In genomic region chr2:26352291-26352910, GRCm38 (mm10) we compare ENCODE assay signal across 8 mouse cellular contexts. TPM values are rescaled to one million over a fixed set of nuclear protein-coding genes. Genes with fewer than 3 reads are reported as not detected.
DNase-seq lines count a peak whose midpoint lies in the region; ATAC-seq and TF ChIP-seq lines count a peak whose summit lies in the region.

No protein-coding gene starts in this region.

- TF ChIP-seq RAD21 in MEL (IDR thresholded peaks at IDR 0.05; ENCODE audit: low read depth, low read length): no peak

- ATAC-seq in heart, postnatal 0 days (ENCODE audit: insufficient read depth, low read depth): no peak; the same call in 1 of the 2 replicates
- peak; percentile 17 for ATAC-seq in megakaryocyte, adult 5-6 weeks (ENCODE audit: poor library complexity, severe bottlenecking)

- intact Hi-C loops in left cerebral cortex, adult 2 months (cut with DNase I): loop anchor here (1.0 kb wide), 2 partner anchors 27 to 52 kb away; no protein-coding TSS in a partner anchor

- DNase-seq in left cerebral cortex, adult 2 months (ENCODE audit: extremely low spot score in 1 of 2, low spot score in 2 of 2): peak; percentile 43 to 55
- DNase-seq in left cerebral cortex, adult 8-10 months (ENCODE audit: low spot score in 2 of 2): no peak
- no peak for DNase-seq in MEL (ENCODE audit: low read depth, low spot score)
- DNase-seq in cerebellum, adult 9-10 months: peak; percentile 65
- DNase-seq in heart, postnatal 0 days (ENCODE audit: low spot score): no peak
- DNase-seq in thymus, postnatal 0 days (ENCODE audit: low spot score): peak; percentile 82
- DNase-seq in Muller cell, postnatal 12 days (ENCODE audit: inconsistent ontology term): no peak

- H3K36me3 ChIP-seq in MEL (ENCODE audit: control insufficient read depth in 1 of 2, insufficient read depth in 2 of 2, low read length in 2 of 2): peaks cover 0 to 5% of the 10 kb centered on the region in 2 experiments; a peak in 2 of 4 replicates
- peaks cover 25% of the 10 kb centered on the region for H3K36me3 ChIP-seq in heart, postnatal 0 days (replicated peaks; ENCODE audit: control insufficient read depth, insufficient read depth, low read length)

- peak overlapping the region; percentile 100 for H3K4me2 ChIP-seq in heart, postnatal 0 days (ENCODE audit: low read depth, low read length)

- no peak for TF ChIP-seq EP300 in MEL (IDR thresholded peaks at IDR 0.05; ENCODE audit: low read depth in 1 of 2, low read length in 2 of 2)
- TF ChIP-seq EP300 in heart, postnatal 0 days (IDR thresholded peaks at IDR 0.05; ENCODE audit: low read depth): no peak

- H3K27me3 ChIP-seq in MEL (ENCODE audit: control insufficient read depth in 1 of 2, insufficient read depth in 2 of 2, low read length in 2 of 2): no peaks in the 10 kb centered on the region; a peak in 1 of 4 replicates
- no peaks in the 10 kb centered on the region for H3K27me3 ChIP-seq in heart, postnatal 0 days (ENCODE audit: control insufficient read depth, insufficient read depth, low read length)

- H3K9me3 ChIP-seq in MEL (replicated peaks; ENCODE audit: insufficient read depth, low read length): no peaks in the 10 kb centered on the region
- no peaks in the 10 kb centered on the region for H3K9me3 ChIP-seq in heart, postnatal 0 days (replicated peaks; ENCODE audit: control insufficient read depth, low read length)

- no peak; a peak in 1 of 4 replicates for TF ChIP-seq POLR2A in MEL (IDR thresholded peaks at IDR 0.05; ENCODE audit: control insufficient read depth in 1 of 2, insufficient read depth in 1 of 2, low read depth in 1 of 2, low read length in 2 of 2, poor library complexity in 1 of 2)

- peaks cover 0 to 15% of the 10 kb centered on the region in 2 experiments; a peak in 2 of 4 replicates for H3K4me1 ChIP-seq in MEL (ENCODE audit: control insufficient read depth in 1 of 2, insufficient read depth in 2 of 2, low read length in 2 of 2)
- peaks cover 21% of the 10 kb centered on the region for H3K4me1 ChIP-seq in heart, postnatal 0 days (ENCODE audit: control insufficient read depth, insufficient read depth)

- WGBS in heart, postnatal 0 days: 3% methylated on average over 36 of the region's 36 CpGs

- peak; percentile 1; the same call in 1 of the 2 replicates for TF ChIP-seq CTCF in left cerebral cortex, adult 2 months (IDR thresholded peaks at IDR 0.05)
- no peak for TF ChIP-seq CTCF in MEL (IDR thresholded peaks at IDR 0.05 in 2 of 3, conservative IDR thresholded peaks at IDR 0.05 in 1 of 3; ENCODE audit: control insufficient read depth in 1 of 3, insufficient read depth in 1 of 3, low read depth in 2 of 3, low read length in 3 of 3, poor library complexity in 1 of 3, severe bottlenecking in 1 of 3)
- no peak for TF ChIP-seq CTCF in heart, postnatal 0 days (IDR thresholded peaks at IDR 0.05; ENCODE audit: low read depth)

- peak overlapping the region; percentile 80 for H3K27ac ChIP-seq in left cerebral cortex, adult 2 months
- H3K27ac ChIP-seq in MEL (ENCODE audit: control insufficient read depth, low read depth, low read length): peak overlapping the region; percentile 45; the same call in 1 of the 2 replicates
- peak overlapping the region; percentile 8; the same call in 1 of the 2 replicates for H3K27ac ChIP-seq in heart, postnatal 0 days (ENCODE audit: low read depth)

- H3K9ac ChIP-seq in MEL (ENCODE audit: control insufficient read depth, low read depth, low read length, poor library complexity, severe bottlenecking): peak overlapping the region; percentile 90
- H3K9ac ChIP-seq in heart, postnatal 0 days (replicated peaks; ENCODE audit: low read depth, low read length): peak overlapping the region; percentile 88

- H3K79me2 ChIP-seq in MEL (ENCODE audit: control insufficient read depth, insufficient read depth, low read length, poor library complexity): peaks cover 14% of the 10 kb centered on the region

- H3K4me3 ChIP-seq in left cerebral cortex, adult 2 months: peak overlapping the region; percentile 76
- peak overlapping the region; percentile 77 to 97 for H3K4me3 ChIP-seq in MEL (ENCODE audit: control insufficient read depth in 1 of 2, insufficient read depth in 1 of 2, low read depth in 2 of 2, low read length in 2 of 2)
- peak overlapping the region; percentile 76 for H3K4me3 ChIP-seq in heart, postnatal 0 days (ENCODE audit: low read depth, low read length)

TF ChIP-seq in MEL, 35 proteins besides CTCF, POLR2A, EP300 and RAD21 (continues in another document):
- TF ChIP-seq MXI1 (IDR thresholded peaks at IDR 0.05; ENCODE audit: low read depth, low read length) (no peak; the same call in 1 of the 2 replicates), NRF1 (IDR thresholded peaks at IDR 0.05; ENCODE audit: insufficient read depth, low read depth, low read length, poor library complexity, severe bottlenecking) (no peak), BHLHE40 (IDR thresholded peaks at IDR 0.05; ENCODE audit: borderline replicate concordance, low read depth, low read length) (no peak), TBP (IDR thresholded peaks at IDR 0.05; ENCODE audit: low read depth, low read length) (peak; percentile 3; the same call in 1 of the 2 replicates), ETS1 (IDR thresholded peaks at IDR 0.05; ENCODE audit: low read depth, low read length) (peak; percentile 6; the same call in 1 of the 2 replicates), HCFC1 (IDR thresholded peaks at IDR 0.05; ENCODE audit: low read depth, low read length) (no peak), MAFK (IDR thresholded peaks at IDR 0.05; ENCODE audit: borderline replicate concordance, low read depth, low read length) (no peak)

RNA-seq across cellular contexts. Expression of gene Dnlz, which starts 0.5 kb away (rescaled TPM):
- 10 to 100 TPM; 26.7 to 28.9 TPM for total RNA-seq in left cerebral cortex, adult 2 months (2021)
- 10 to 100 TPM; 24.5 to 27.8 (median 26.1) TPM for total RNA-seq in left cerebral cortex, adult 8-10 months (2022)
- total RNA-seq in MEL (2012; rRNA removed): 17.4 and 21.8 TPM in 2 replicates
- polyA plus RNA-seq in MEL (2012; ENCODE audit: insufficient read depth in 1 of 2, insufficient read length in 2 of 2, low read depth in 1 of 2, low replicate concordance in 2 of 2, missing spikeins in 1 of 2): 10 to 100 TPM in 1 of 2 experiments, not detected in 1; 27.7 TPM
- total RNA-seq in heart, postnatal 0 days (2014; rRNA removed; ENCODE audit: low replicate concordance): 20.2 and 23.0 TPM in 2 replicates
- 17.0 and 18.6 TPM in 2 replicates for polyA plus RNA-seq in heart, postnatal 0 days (2015; fragmentation: Nextera tagmentation; extraction: Ambion mirVana)
- 4.4 and 5.8 TPM in 2 replicates for total RNA-seq in megakaryocyte, adult 5-6 weeks (2015)
- total RNA-seq in megakaryocyte, adult 5-6 weeks (2017): 5.1 TPM in 2 replicates
- polyA plus RNA-seq in thymus, postnatal 0 days (2015; fragmentation: Nextera tagmentation; extraction: Ambion mirVana): 22.2 and 24.5 TPM in 2 replicates

RNA-seq across cellular contexts. Expression of gene Card9, which starts 8.3 kb away (rescaled TPM):
- total RNA-seq in left cerebral cortex, adult 2 months (2021): 1 to 10 TPM; 3.0 to 3.7 TPM
- 1 to 10 TPM; 1.6 to 3.9 (median 3.0) TPM for total RNA-seq in left cerebral cortex, adult 8-10 months (2022)
- 0.16 and 0.35 TPM in 2 replicates for total RNA-seq in MEL (2012; rRNA removed)
- polyA plus RNA-seq in MEL (2012; ENCODE audit: insufficient read depth in 1 of 2, insufficient read length in 2 of 2, low read depth in 1 of 2, low replicate concordance in 2 of 2, missing spikeins in 1 of 2): under 1 TPM in 1 of 2 experiments, not detected in 1; 0.72 TPM
- 1.5 TPM in 1 of 2 replicates, not detected in the other for total RNA-seq in heart, postnatal 0 days (2014; rRNA removed; ENCODE audit: low replicate concordance)
- 0.18 and 0.31 TPM in 2 replicates for polyA plus RNA-seq in heart, postnatal 0 days (2015; fragmentation: Nextera tagmentation; extraction: Ambion mirVana)
- 42.6 and 45.3 TPM in 2 replicates for total RNA-seq in megakaryocyte, adult 5-6 weeks (2015)
- total RNA-seq in megakaryocyte, adult 5-6 weeks (2017): 141 and 169 TPM in 2 replicates
- polyA plus RNA-seq in thymus, postnatal 0 days (2015; fragmentation: Nextera tagmentation; extraction: Ambion mirVana): 15.9 and 17.1 TPM in 2 replicates

RNA-seq across cellular contexts. Expression of gene Snapc4, which starts 28.1 kb away (rescaled TPM):
- total RNA-seq in left cerebral cortex, adult 2 months (2021): 10 to 100 TPM; 74.2 to 78.2 TPM
- 10 to 100 TPM; 52.6 to 88.3 (median 75.3) TPM for total RNA-seq in left cerebral cortex, adult 8-10 months (2022)
- 40.3 and 49.3 TPM in 2 replicates for total RNA-seq in MEL (2012; rRNA removed)
- 10 to 100 TPM in 1 of 2 experiments, not detected in 1; 57.6 TPM for polyA plus RNA-seq in MEL (2012; ENCODE audit: insufficient read depth in 1 of 2, insufficient read length in 2 of 2, low read depth in 1 of 2, low replicate concordance in 2 of 2, missing spikeins in 1 of 2)
- total RNA-seq in heart, postnatal 0 days (2014; rRNA removed; ENCODE audit: low replicate concordance): 9.6 and 24.1 TPM in 2 replicates
- 7.8 and 8.1 TPM in 2 replicates for polyA plus RNA-seq in heart, postnatal 0 days (2015; fragmentation: Nextera tagmentation; extraction: Ambion mirVana)
- total RNA-seq in megakaryocyte, adult 5-6 weeks (2015): 6.1 and 10.7 TPM in 2 replicates
- 12.2 and 13.3 TPM in 2 replicates for total RNA-seq in megakaryocyte, adult 5-6 weeks (2017)
- 14.2 and 19.4 TPM in 2 replicates for polyA plus RNA-seq in thymus, postnatal 0 days (2015; fragmentation: Nextera tagmentation; extraction: Ambion mirVana)

RNA-seq across cellular contexts. Expression of gene Entr1, which starts 36.7 kb away (rescaled TPM):
- 100 to 1,000 TPM; 152 to 164 TPM for total RNA-seq in left cerebral cortex, adult 2 months (2021)
- total RNA-seq in left cerebral cortex, adult 8-10 months (2022): 100 to 1,000 TPM; 130 to 136 (median 133) TPM
- total RNA-seq in MEL (2012; rRNA removed): 51.7 and 63.6 TPM in 2 replicates
- polyA plus RNA-seq in MEL (2012; ENCODE audit: insufficient read depth in 1 of 2, insufficient read length in 2 of 2, low read depth in 1 of 2, low replicate concordance in 2 of 2, missing spikeins in 1 of 2): 10 to 100 TPM in 1 of 2 experiments, not detected in 1; 71.1 TPM
- total RNA-seq in heart, postnatal 0 days (2014; rRNA removed; ENCODE audit: low replicate concordance): 57.4 and 67.4 TPM in 2 replicates
- polyA plus RNA-seq in heart, postnatal 0 days (2015; fragmentation: Nextera tagmentation; extraction: Ambion mirVana): 56.4 and 57.2 TPM in 2 replicates
- total RNA-seq in megakaryocyte, adult 5-6 weeks (2015): 62.2 and 76.5 TPM in 2 replicates
- 60.4 and 63.4 TPM in 2 replicates for total RNA-seq in megakaryocyte, adult 5-6 weeks (2017)
- polyA plus RNA-seq in thymus, postnatal 0 days (2015; fragmentation: Nextera tagmentation; extraction: Ambion mirVana): 164 and 184 TPM in 2 replicates

RNA-seq across cellular contexts. Expression of gene Pmpca, which starts 36.7 kb away (rescaled TPM):
- total RNA-seq in left cerebral cortex, adult 2 months (2021): 10 to 100 TPM; 93.6 to 94.4 TPM
- total RNA-seq in left cerebral cortex, adult 8-10 months (2022): 10 to 100 TPM; 90.0 to 96.3 (median 92.2) TPM
- total RNA-seq in MEL (2012; rRNA removed): 87.6 and 96.5 TPM in 2 replicates
- 100 to 1,000 TPM in 1 of 2 experiments, 10 to 100 TPM in 1; 46.4 to 166 TPM for polyA plus RNA-seq in MEL (2012; ENCODE audit: insufficient read depth in 1 of 2, insufficient read length in 2 of 2, low read depth in 1 of 2, low replicate concordance in 2 of 2, missing spikeins in 1 of 2)
- 52.5 and 102 TPM in 2 replicates for total RNA-seq in heart, postnatal 0 days (2014; rRNA removed; ENCODE audit: low replicate concordance)
- polyA plus RNA-seq in heart, postnatal 0 days (2015; fragmentation: Nextera tagmentation; extraction: Ambion mirVana): 91.1 and 99.2 TPM in 2 replicates
- total RNA-seq in megakaryocyte, adult 5-6 weeks (2015): 26.4 and 27.1 TPM in 2 replicates
- 35.0 and 38.5 TPM in 2 replicates for total RNA-seq in megakaryocyte, adult 5-6 weeks (2017)
- 81.8 and 83.4 TPM in 2 replicates for polyA plus RNA-seq in thymus, postnatal 0 days (2015; fragmentation: Nextera tagmentation; extraction: Ambion mirVana)

Comparison
In these comparisons a context has a peak if more than half of its experiments do, and no peak if none do; other contexts are left out.
1. DNase-seq: peak in left cerebral cortex, adult 2 months (2 of 2), cerebellum, adult 9-10 months (single experiment) and thymus, postnatal 0 days (single experiment); none in left cerebral cortex, adult 8-10 months (0 of 2), MEL (single experiment), heart, postnatal 0 days (single experiment) and Muller cell, postnatal 12 days (single experiment).
2. H3K27ac ChIP-seq: peak in every context shown above with its lines; median percentile 80 in left cerebral cortex, adult 2 months; 45 in MEL; 8 in heart, postnatal 0 days.
3. RNA of gene Card9, which starts 8.3 kb away (total RNA-seq): 42.6 to 169 TPM in megakaryocyte, adult 5-6 weeks; 1.6 to 3.9 TPM in left cerebral cortex, adult 8-10 months, 3.0 to 3.7 TPM in left cerebral cortex, adult 2 months, 1.5 TPM in heart, postnatal 0 days and 0.16 to 0.35 TPM in MEL; every median in the first group is over 4 times any median in the second.
4. Peak in every context shown above with its lines, with median percentiles within 50 percentile points of each other: H3K4me3 ChIP-seq.